Mouse (Mus musculus) lung, adult 2 months (tissue): ENCODE data around the gene Tcf20.

Experiments used
- CTCF ChIP-seq: fragments of 200-500 bp; IDR thresholded peaks from 2 replicates; pipeline ENCODE4 v1.5.1; 2011; ENCODE audit warnings: mild to moderate bottlenecking, low read length, control low read depth; ENCODE audit not compliant: insufficient read depth
- POLR2A ChIP-seq: fragments of 200-500 bp; IDR thresholded peaks from 2 replicates; pipeline ENCODE4 v1.6.1; 2011; ENCODE audit warnings: low read depth, mild to moderate bottlenecking, control low read depth, low read length, borderline replicate concordance; ENCODE audit errors: extremely low read depth

- TF ChIP-seq CTCF: no peak
- no peak for TF ChIP-seq POLR2A
Measured at GRCm38 (mm10) chr15:82910596-82910995, 77.1 kb downstream of the Tcf20 start.
